Mouse (Mus musculus) olfactory bulb, adult 2 months (tissue): Measurements from ENCODE around the gene A4galt. TPM values are rescaled to one million over a fixed set of nuclear protein-coding genes. Genes with fewer than 3 reads are reported as not detected.
"Not testable (repeated sequence)": the region's sequence is repeated elsewhere in the genome, so short reads cannot be mapped to it uniquely, and the experiment has no call there.

Experiments
- H3K27ac ChIP-seq: fragments of 200-500 bp; 2 replicates; pipeline ENCODE4 v1.5.1; 2012; ENCODE audit warnings: low read depth, low read length; ENCODE audit not compliant: insufficient read depth
- H3K4me1 ChIP-seq: fragments of 200-500 bp; 2 replicates; pipeline ENCODE4 v1.6.1; 2012; ENCODE audit warnings: low read length; ENCODE audit not compliant: control insufficient read depth, insufficient read depth
- H3K4me3 ChIP-seq: fragments of 200-500 bp; 2 replicates; pipeline ENCODE4 v1.5.1; 2012; ENCODE audit warnings: mild to moderate bottlenecking, low read depth, low read length, moderate library complexity; ENCODE audit not compliant: insufficient read depth
- CTCF ChIP-seq: fragments of 200-500 bp; IDR thresholded peaks from 2 replicates; pipeline ENCODE4 v1.5.1; 2012; ENCODE audit warnings: low read depth, mild to moderate bottlenecking, low read length, moderate library complexity; ENCODE audit not compliant: insufficient read depth
- POLR2A ChIP-seq: fragments of 200-500 bp; IDR thresholded peaks from 2 replicates; pipeline ENCODE4 v1.6.1; 2012; ENCODE audit warnings: mild to moderate bottlenecking, low read depth, low read length, moderate library complexity; ENCODE audit not compliant: insufficient read depth
- WGBS: fragments of 180-500 bp; shearing (Covaris S2); methylation state at CpG from one replicate; pipeline ENCODE4 v1.1.7; 2018; 5-methylcytosine and 5-hydroxymethylcytosine counted together
- polyA plus RNA-seq: library from polyadenylated mRNA; stranded (reverse); fragments of >200 nt; gene quantifications from 2 replicates; pipeline ENCODE4 v1.2.4, GENCODE M21; 2012; ENCODE audit warnings: low replicate concordance; ENCODE audit not compliant: missing spikeins, insufficient read depth, insufficient read length

Gene A4galt
- polyA plus RNA-seq, 1 experiment, result not detected

DNA sequence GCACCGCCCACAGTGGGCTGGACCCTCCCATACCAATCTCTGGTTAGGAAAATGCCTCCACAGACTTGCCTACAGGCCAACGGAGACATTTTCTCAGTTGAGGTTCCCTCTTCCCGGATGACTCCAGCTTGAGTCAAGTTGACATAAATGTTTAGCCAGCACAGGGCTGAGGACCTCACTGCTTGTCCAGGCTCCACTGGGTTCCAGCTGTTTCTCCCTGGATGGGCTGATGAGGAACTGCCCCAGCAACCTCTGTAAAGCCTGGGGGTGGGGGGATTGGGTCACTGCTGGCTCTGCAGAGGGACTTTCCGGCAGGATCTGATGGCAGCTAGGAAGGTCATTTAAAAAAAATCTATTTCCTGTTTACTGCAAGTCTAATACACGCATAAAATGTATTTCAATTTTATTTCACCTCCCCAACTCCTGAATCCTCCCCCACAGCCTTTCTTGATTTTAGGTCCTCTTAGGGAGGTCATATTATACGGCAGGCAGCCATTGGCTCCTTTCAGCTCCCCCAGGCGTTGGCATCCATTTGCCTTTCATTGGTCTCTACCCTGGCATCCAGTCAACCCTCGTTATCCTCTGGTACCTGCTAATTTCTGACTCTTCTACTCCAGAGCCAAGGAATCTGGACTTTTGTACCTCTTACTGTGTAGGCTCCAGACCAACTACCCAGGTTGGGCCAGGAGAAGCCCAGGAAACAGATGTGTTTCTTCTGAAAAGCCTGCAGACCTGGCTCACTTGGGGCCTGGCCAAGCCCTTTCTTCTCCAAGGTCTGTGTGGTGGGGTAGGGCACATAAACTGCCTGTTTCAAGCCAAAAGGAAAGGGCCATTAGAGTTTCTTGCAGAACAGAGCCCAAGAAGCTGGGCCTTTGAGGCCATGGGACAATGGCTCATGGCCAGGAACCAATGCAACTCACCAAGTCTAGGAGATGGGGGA lies 42.4 kb upstream of the A4galt start:
- 67% methylated on average over 8 of the region's 8 CpGs for WGBS
- no peak overlapping the region for H3K27ac ChIP-seq

DNA sequence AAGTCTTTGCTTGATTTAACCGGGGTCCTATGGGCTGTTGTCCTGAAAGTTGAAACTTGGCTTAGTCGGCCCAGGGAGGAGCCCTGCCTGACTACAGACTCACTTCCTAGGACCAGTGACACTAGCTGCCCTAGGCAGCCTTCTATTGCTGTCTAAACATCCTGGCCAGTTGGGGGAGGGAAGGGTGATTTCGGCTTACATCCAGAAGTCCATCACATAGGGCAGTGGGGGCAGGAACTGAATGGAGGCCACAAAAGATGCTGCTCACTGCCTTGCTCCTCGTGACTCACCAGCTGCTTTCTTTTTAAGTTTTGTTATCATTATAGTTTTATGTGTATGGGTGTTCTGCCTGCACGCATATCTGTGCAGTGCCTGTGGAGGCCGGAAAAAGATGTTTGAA lies 41.6 kb upstream of the A4galt start:
- 87% methylated on average over 6 of the region's 6 CpGs for WGBS
- peaks cover 3% of the 10 kb centered on the region for H3K4me1 ChIP-seq
- H3K27ac ChIP-seq, result no peak overlapping the region
- TF ChIP-seq POLR2A (no peak), CTCF (no peak)
- no peak overlapping the region for H3K4me3 ChIP-seq

More for the DNA sequence above, 42.4 kb upstream of the A4galt start:
- Histone ChIP-seq H3K4me1 (peaks cover 3% of the 10 kb centered on the region), H3K4me3 (no peak overlapping the region)
- no peak for TF ChIP-seq CTCF
- TF ChIP-seq POLR2A, result no peak

DNA sequence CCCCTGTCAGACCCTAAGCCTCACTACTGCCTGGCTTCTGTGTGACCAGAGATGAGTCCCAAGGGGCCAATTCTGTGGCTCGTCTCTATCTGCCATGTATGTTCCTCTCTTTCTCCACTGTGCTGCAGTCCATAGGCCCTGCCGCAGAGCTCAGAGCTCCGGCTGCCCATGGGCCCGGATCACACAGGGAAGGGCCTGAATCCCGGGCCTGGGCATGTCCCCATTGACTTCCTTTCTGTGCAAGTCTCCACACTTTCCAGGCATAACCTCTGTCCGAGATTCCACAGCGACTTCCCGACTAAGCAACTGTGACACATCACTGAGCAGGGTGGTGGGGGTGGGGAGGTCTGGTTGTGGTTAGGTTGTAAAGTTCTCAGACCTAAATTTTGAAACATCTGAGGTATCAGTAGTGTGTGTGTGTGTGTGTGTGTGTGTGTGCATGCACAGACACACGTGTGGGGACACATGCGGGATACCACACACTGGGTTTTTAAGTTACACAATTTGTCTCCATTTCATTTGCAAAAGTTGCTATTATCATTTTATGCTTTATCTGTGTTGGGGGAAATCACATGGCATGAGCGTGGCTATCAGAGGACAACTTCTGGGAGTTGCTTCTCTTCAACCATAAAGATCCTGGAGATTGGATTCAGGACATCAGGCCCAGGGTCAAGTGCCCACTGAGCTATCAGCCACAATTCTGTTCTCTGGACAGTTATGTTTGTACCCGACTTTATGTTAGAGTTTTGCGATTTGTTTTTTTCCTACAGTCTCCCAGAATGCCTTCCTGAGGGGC lies 40.9 kb upstream of the A4galt start:
- WGBS, result 91% methylated on average over 13 of the region's 13 CpGs
- Histone ChIP-seq H3K4me1 (peaks cover 3% of the 10 kb centered on the region), H3K27ac (no peak overlapping the region), H3K4me3 (no peak overlapping the region)
- TF ChIP-seq POLR2A (no peak), CTCF (no peak)

DNA sequence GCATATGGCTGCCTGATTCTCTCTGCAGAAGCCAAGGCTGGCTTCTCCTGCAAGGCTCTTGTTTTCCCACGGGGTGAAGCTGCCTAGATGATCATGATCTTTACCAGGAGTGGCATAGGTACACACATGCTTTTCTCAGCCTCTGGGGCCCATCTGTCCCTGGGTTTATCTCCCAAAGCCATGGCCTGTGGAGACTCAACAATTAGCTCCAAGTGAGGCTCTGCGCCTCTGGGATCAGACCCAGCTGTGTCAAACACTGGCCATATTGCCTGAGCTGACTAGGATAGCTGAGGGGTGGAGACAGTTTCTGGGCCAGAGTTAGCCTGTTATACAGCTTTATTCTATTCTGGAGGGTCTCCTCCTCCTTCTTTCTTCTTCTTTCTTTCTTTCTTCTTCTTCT lies 39.3 kb upstream of the A4galt start:
- TF ChIP-seq CTCF (no peak), POLR2A (no peak)
- Histone ChIP-seq H3K27ac (no peak overlapping the region), H3K4me3 (no peak overlapping the region), H3K4me1 (peaks cover 3% of the 10 kb centered on the region)
- WGBS, result 82% methylated on average over 2 of the region's 2 CpGs

DNA sequence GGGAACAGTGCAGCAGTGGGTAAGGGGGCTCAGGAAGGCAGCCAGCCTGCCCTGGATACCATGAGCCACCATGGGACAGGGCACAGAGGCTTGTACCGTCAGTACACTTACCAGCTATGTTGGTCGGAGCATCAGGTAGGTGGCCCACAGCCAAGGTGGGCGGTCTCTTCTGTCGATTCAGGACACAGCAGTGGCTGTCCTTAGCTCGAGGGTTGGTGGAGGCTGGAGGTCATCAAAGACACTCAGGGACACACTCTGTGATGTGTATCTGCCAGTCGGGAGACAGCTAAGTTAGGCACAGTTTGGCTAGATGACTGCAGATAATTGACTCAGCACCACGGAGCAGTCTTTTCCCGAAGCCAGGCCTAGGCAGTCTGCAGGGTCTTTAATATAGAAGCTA lies 33.3 kb upstream of the A4galt start:
- WGBS, result 78% methylated on average over 8 of the region's 8 CpGs
- H3K4me1 ChIP-seq, result no peaks in the 10 kb centered on the region
- no peak overlapping the region for H3K4me3 ChIP-seq
- TF ChIP-seq CTCF, result no peak
- no peak for TF ChIP-seq POLR2A
- no peak overlapping the region for H3K27ac ChIP-seq

DNA sequence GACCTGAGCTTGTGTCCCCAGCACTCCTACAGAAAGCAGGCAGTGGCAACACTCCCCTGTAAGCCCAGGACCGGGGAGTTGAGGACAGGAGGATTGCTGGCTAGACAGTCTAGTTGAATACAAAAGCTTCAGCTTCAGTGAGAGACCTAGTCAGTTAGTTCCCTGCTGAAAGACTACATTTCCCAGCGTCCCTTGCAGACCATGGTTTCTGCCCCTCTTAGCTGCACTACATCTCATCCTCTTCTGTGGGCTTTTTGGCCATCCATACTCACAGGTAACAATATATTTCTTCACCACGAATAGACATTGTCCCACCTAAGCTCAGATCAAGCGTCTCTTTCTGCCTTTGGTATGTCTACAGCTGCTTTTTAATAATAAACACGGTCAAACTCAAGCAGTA lies 30.8 kb upstream of the A4galt start:
- no peak overlapping the region for H3K4me3 ChIP-seq
- no peak overlapping the region for H3K27ac ChIP-seq
- TF ChIP-seq POLR2A (no peak), CTCF (no peak)
- 76% methylated on average over 5 of the region's 5 CpGs for WGBS
- H3K4me1 ChIP-seq, result no peaks in the 10 kb centered on the region

DNA sequence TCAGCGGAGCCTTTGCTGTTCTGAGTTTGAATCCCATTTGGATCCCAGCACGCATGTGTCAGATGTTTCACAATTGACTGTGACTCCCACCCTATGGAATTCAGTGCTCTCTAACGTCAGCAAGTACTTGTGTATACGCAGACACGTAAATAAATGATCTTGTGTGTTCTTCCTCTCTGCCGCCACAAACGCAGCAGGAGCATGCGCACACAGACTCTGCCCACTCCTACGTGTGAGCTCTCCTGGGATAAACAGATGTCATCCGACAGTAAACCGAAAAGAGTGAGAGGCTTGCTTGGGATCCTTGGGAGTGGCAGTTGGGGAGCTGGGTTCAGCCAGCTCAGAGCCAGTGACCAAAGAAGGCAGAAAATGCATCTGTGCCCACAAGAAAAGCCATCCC lies 29.7 kb upstream of the A4galt start:
- TF ChIP-seq CTCF, result no peak
- TF ChIP-seq POLR2A, result no peak
- H3K4me1 ChIP-seq, result no peaks in the 10 kb centered on the region
- H3K27ac ChIP-seq, result no peak overlapping the region
- 89% methylated on average over 11 of the region's 11 CpGs for WGBS
- no peak overlapping the region for H3K4me3 ChIP-seq

DNA sequence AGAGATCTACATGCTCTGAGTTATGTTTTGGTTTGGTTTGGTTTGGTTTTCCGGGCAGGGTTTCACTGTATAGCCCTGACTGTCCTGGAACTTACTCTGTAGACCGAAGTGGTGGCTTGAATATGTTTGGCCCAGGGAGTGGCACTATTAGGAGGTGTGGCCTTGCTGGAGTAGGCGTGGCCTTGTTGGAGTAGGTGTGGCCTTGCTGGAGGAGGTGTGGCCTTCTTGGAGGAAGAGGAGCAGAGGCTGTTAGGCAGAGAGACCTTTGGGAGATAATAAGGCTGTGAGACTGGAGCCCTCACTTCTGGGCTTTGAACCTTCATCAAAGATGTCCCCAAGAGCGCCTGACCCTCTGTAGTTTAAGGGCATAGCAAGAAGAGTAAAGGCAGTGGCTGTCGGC lies 27.0 kb upstream of the A4galt start:
- WGBS, result 84% methylated on average over 5 of the region's 5 CpGs
- TF ChIP-seq POLR2A (no peak), CTCF (no peak)
- H3K27ac ChIP-seq, result no peak overlapping the region
- no peak overlapping the region for H3K4me3 ChIP-seq
- H3K4me1 ChIP-seq, result no peaks in the 10 kb centered on the region

DNA sequence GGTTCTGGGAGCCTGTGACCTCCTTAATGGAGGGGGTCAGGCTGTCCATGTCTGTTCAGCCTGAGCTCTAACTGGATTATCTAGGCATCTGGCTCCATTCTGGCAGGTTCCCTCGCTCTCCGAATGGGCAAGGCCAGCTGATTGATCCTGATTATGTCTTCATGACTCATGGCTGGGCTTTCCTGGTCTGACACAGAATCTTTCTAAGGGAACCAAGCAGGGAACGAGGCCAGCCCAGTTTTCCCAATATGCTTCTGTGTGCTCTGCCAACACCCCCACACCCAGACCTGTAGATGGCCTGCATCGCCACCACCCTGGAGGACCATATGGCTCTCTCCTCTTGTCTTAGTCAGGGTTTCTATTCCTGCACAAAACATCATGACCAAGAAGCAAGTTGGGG lies 25.9 kb upstream of the A4galt start:
- no peaks in the 10 kb centered on the region for H3K4me1 ChIP-seq
- H3K27ac ChIP-seq, result no peak overlapping the region
- 85% methylated on average over 4 of the region's 4 CpGs for WGBS
- no peak overlapping the region for H3K4me3 ChIP-seq
- TF ChIP-seq CTCF (no peak), POLR2A (no peak)

DNA sequence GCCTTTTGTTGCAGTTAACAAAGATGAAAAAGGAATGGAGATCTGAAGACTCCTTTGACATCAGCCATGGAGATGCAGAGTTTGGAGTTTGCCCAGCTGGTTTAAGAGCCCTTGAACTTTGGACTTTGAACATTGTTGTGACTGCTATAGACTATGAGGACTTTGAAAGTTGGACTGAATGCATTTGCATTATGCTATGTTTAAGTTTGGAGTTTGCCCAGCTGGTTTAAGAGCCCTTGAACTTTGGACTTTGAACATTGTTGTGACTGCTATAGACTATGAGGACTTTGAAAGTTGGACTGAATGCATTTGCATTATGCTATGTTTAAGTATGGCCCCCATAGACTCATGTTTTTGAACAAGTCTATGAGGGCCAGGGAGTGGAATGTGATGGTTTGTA lies 22.7 kb upstream of the A4galt start:
- not testable (repeated sequence) for H3K4me3 ChIP-seq, H3K27ac ChIP-seq, H3K4me1 ChIP-seq
